Mouse (Mus musculus) retina, adult 2 months (tissue): Measurements from ENCODE around the gene Csnk1e.
"Not testable (repeated sequence)": the region's sequence is repeated elsewhere in the genome, so short reads cannot be mapped to it uniquely, and the experiment has no call there.

Experiments used
- DNase-seq: peaks from one replicate; pipeline ENCODE4 v3.0.0-alpha.2; 2012; ENCODE audit warnings: low read depth, low spot score

Csnk1e gene

GRCm38 (mm10) chr15:79455106-79455810, at the start of gene Csnk1e:
Gene Csnk1e, minus strand, starts transcription at chr15:79455566.
- no peak for DNase-seq

GRCm38 (mm10) chr15:79504707-79505452, 49.5 kb upstream of the Csnk1e start, which contains the start of gene Kcnj4:
Gene Kcnj4, minus strand, starts transcription at chr15:79505241.
- DNase-seq = no peak

- no peak for DNase-seq
Observed at GRCm38 (mm10) chr15:79503438-79503837, 48.1 kb upstream of the Csnk1e start.

- DNase-seq = no peak
Observed at GRCm38 (mm10) chr15:79502891-79503341, 47.5 kb upstream of the Csnk1e start.

- no peak for DNase-seq
Observed at GRCm38 (mm10) chr15:79500110-79500509, 44.7 kb upstream of the Csnk1e start.

- no peak for DNase-seq
Observed at GRCm38 (mm10) chr15:79493527-79493926, 38.2 kb upstream of the Csnk1e start.

GRCm38 (mm10) chr15:79489463-79489862, 34.1 kb upstream of the Csnk1e start:
- DNase-seq = no peak

- DNase-seq = no peak
Observed at GRCm38 (mm10) chr15:79481181-79481688, 25.9 kb upstream of the Csnk1e start.

- DNase-seq = no peak
Observed at GRCm38 (mm10) chr15:79477227-79477626, 21.9 kb upstream of the Csnk1e start.

GRCm38 (mm10) chr15:79473638-79474355, 18.4 kb upstream of the Csnk1e start:
- no peak for DNase-seq

- no peak for DNase-seq
Observed at GRCm38 (mm10) chr15:79473042-79473441, 17.7 kb upstream of the Csnk1e start.

GRCm38 (mm10) chr15:79471095-79471494, 15.7 kb upstream of the Csnk1e start:
- DNase-seq = no peak

- DNase-seq = no peak
Observed at GRCm38 (mm10) chr15:79470583-79470982, 15.2 kb upstream of the Csnk1e start.

GRCm38 (mm10) chr15:79469577-79469976, 14.2 kb upstream of the Csnk1e start:
- no peak for DNase-seq

- DNase-seq = peak; percentile 62
Observed at GRCm38 (mm10) chr15:79466601-79467286, 11.4 kb upstream of the Csnk1e start.

GRCm38 (mm10) chr15:79456546-79456945, 1.2 kb upstream of the Csnk1e start:
- no peak for DNase-seq

GRCm38 (mm10) chr15:79456104-79456503, 738 bp upstream of the Csnk1e start:
- not testable (repeated sequence) for DNase-seq

GRCm38 (mm10) chr15:79453831-79454230, 1.5 kb downstream of the Csnk1e start:
- no peak for DNase-seq

- no peak for DNase-seq
Observed at GRCm38 (mm10) chr15:79448041-79448440, 7.3 kb downstream of the Csnk1e start.

GRCm38 (mm10) chr15:79445786-79446654, 9.3 kb downstream of the Csnk1e start:
- DNase-seq = no peak
